Mouse (Mus musculus): ENCODE measurements around the gene St6galnac6.

DNA sequence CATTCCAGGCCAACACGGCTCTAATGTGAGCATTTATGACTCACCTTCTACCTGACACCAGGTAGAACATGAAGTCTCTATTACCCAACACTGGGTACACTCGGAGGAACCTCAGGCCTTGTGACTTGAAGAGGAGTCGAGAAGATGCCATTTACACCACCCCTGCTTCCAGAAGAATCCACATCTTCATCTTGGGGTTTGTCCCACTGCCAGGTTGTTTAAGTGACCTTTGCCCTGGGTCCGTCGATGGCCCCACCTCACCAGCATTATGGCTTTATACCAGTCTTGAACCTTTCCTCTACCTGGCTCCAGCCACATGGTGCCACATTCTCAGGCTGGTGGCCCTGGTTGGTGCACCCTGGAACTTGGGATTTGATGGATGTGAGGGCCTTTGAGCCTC, 2.3 kb upstream of the St6galnac6 start:
- no peak for TF ChIP-seq POLR2A (IDR thresholded peaks at IDR 0.05; ENCODE audit: low read depth, low read length)
- no peak for TF ChIP-seq CTCF (IDR thresholded peaks at IDR 0.05; ENCODE audit: extremely low read depth, insufficient read depth, insufficient read length, insufficient replicate concordance)

Measured in spleen, adult 2 months (tissue).